ENCODE assay signal across 8 mouse cellular contexts in genomic region chr3:89101459-89101811, GRCm38 (mm10). TPM values are rescaled to one million over a fixed set of nuclear protein-coding genes. Genes with fewer than 3 reads are reported as not detected.
DNase-seq lines count a peak whose midpoint lies in the region; ATAC-seq and TF ChIP-seq lines count a peak whose summit lies in the region.

No protein-coding gene starts in this region.

- peaks cover 17% of the 10 kb centered on the region for H3K4me1 ChIP-seq in heart, embryonic 12.5 days (replicated peaks)
- H3K4me1 ChIP-seq in embryonic facial prominence, embryonic 15.5 days = peaks cover 31% of the 10 kb centered on the region
- peaks cover 16% of the 10 kb centered on the region for H3K4me1 ChIP-seq in limb, embryonic 11.5 days (ENCODE audit: control insufficient read depth, insufficient read depth, low read length)
- peaks cover 31% of the 10 kb centered on the region for H3K4me1 ChIP-seq in neural tube, embryonic 13.5 days (replicated peaks)

- H3ac ChIP-seq in C2C12 (ENCODE audit: control insufficient read depth, insufficient read length, low read depth) = peak overlapping the region; percentile 64

- H3K27me3 ChIP-seq in heart, embryonic 12.5 days (replicated peaks) = no peaks in the 10 kb centered on the region
- no peaks in the 10 kb centered on the region for H3K27me3 ChIP-seq in C2C12 (ENCODE audit: control insufficient read depth, insufficient read depth, insufficient read length)
- no peaks in the 10 kb centered on the region for H3K27me3 ChIP-seq in embryonic facial prominence, embryonic 15.5 days
- no peaks in the 10 kb centered on the region for H3K27me3 ChIP-seq in limb, embryonic 11.5 days (ENCODE audit: control insufficient read depth, insufficient read depth, low read length)
- H3K27me3 ChIP-seq in neural tube, embryonic 13.5 days = no peaks in the 10 kb centered on the region

- peak overlapping the region; percentile 81 for H3K4me3 ChIP-seq in heart, embryonic 12.5 days
- peak overlapping the region; percentile 74 for H3K4me3 ChIP-seq in C2C12 (ENCODE audit: insufficient read depth, poor library complexity, severe bottlenecking)
- H3K4me3 ChIP-seq in embryonic facial prominence, embryonic 15.5 days (replicated peaks) = peak overlapping the region; percentile 74
- peak overlapping the region; percentile 85 for H3K4me3 ChIP-seq in limb, embryonic 11.5 days (ENCODE audit: low read depth, low read length)
- H3K4me3 ChIP-seq in neural tube, embryonic 13.5 days = peak overlapping the region; percentile 69

- under 1% methylated on average over 19 of the region's 19 CpGs for WGBS in heart, embryonic 12.5 days
- under 1% methylated on average over 19 of the region's 19 CpGs for WGBS in embryonic facial prominence, embryonic 15.5 days
- under 1% methylated on average over 19 of the region's 19 CpGs for WGBS in limb, embryonic 11.5 days
- WGBS in neural tube, embryonic 13.5 days = 0% methylated on average over 19 of the region's 19 CpGs

- H3K36me3 ChIP-seq in heart, embryonic 12.5 days = peaks cover 35% of the 10 kb centered on the region
- H3K36me3 ChIP-seq in C2C12 (ENCODE audit: control insufficient read depth, insufficient read depth) = peaks cover 33% of the 10 kb centered on the region
- peaks cover 35% of the 10 kb centered on the region for H3K36me3 ChIP-seq in embryonic facial prominence, embryonic 15.5 days
- peaks cover 10% of the 10 kb centered on the region; the same call in 1 of the 2 replicates for H3K36me3 ChIP-seq in limb, embryonic 11.5 days (ENCODE audit: control insufficient read depth, insufficient read depth, low read length)
- H3K36me3 ChIP-seq in neural tube, embryonic 13.5 days = peaks cover 38% of the 10 kb centered on the region

- no peak for TF ChIP-seq CTCF in C2C12 (IDR thresholded peaks at IDR 0.05; ENCODE audit: control insufficient read depth, insufficient read depth, insufficient read length)

- peak overlapping the region; percentile 83 for H3K4me2 ChIP-seq in heart, embryonic 12.5 days
- H3K4me2 ChIP-seq in embryonic facial prominence, embryonic 15.5 days (replicated peaks) = peak overlapping the region; percentile 85
- H3K4me2 ChIP-seq in limb, embryonic 11.5 days (ENCODE audit: low read depth, severe bottlenecking) = peak overlapping the region; percentile 90
- H3K4me2 ChIP-seq in neural tube, embryonic 13.5 days = peak overlapping the region; percentile 91

- intact Hi-C loops in heart, postnatal 36 days (cut with DNase I) = no loop called here

- peak overlapping the region; percentile 74 for H3K9ac ChIP-seq in heart, embryonic 12.5 days
- H3K9ac ChIP-seq in embryonic facial prominence, embryonic 15.5 days = peak overlapping the region; percentile 44
- peak overlapping the region; percentile 76 for H3K9ac ChIP-seq in limb, embryonic 11.5 days (ENCODE audit: low read length)
- peak overlapping the region; percentile 77 for H3K9ac ChIP-seq in neural tube, embryonic 13.5 days

- peaks cover 30% of the 10 kb centered on the region for H3K79me2 ChIP-seq in C2C12 (ENCODE audit: control insufficient read depth, insufficient read depth)

- H3K9me3 ChIP-seq in heart, embryonic 12.5 days (replicated peaks) = no peaks in the 10 kb centered on the region
- H3K9me3 ChIP-seq in embryonic facial prominence, embryonic 15.5 days (replicated peaks) = no peaks in the 10 kb centered on the region
- H3K9me3 ChIP-seq in limb, embryonic 11.5 days (ENCODE audit: control insufficient read depth, low read length) = no peaks in the 10 kb centered on the region
- no peaks in the 10 kb centered on the region for H3K9me3 ChIP-seq in neural tube, embryonic 13.5 days

- H3K79me3 ChIP-seq in C2C12 (ENCODE audit: low read depth) = peaks cover 21% of the 10 kb centered on the region

- ATAC-seq in heart, embryonic 12.5 days (ENCODE audit: insufficient number of reproducible peaks, low FRiP score) = peak; percentile 26; the same call in 1 of the 2 replicates
- peak; percentile 1; the same call in 1 of the 2 replicates for ATAC-seq in embryonic facial prominence, embryonic 15.5 days (ENCODE audit: insufficient number of reproducible peaks, low FRiP score, low TSS enrichment, low read depth)
- peak; percentile 42; the same call in 1 of the 2 replicates for ATAC-seq in limb, embryonic 11.5 days (ENCODE audit: insufficient number of reproducible peaks, low FRiP score, low TSS enrichment, low read depth)
- ATAC-seq in neural tube, embryonic 13.5 days (ENCODE audit: low read depth) = peak; percentile 51

- H3K27ac ChIP-seq in heart, embryonic 12.5 days (ENCODE audit: poor library complexity, severe bottlenecking) = peak overlapping the region; percentile 38; the same call in 1 of the 2 replicates
- H3K27ac ChIP-seq in embryonic facial prominence, embryonic 15.5 days (replicated peaks) = peak overlapping the region; percentile 68
- H3K27ac ChIP-seq in limb, embryonic 11.5 days (replicated peaks; ENCODE audit: low read depth, low read length) = peak overlapping the region; percentile 68
- peak overlapping the region; percentile 81 for H3K27ac ChIP-seq in neural tube, embryonic 13.5 days (replicated peaks)

- no peak for DNase-seq in heart, postnatal 36 days
- no peak for DNase-seq in limb, embryonic 11.5 days (ENCODE audit: low spot score)
- DNase-seq in urinary bladder, adult 18-20 months (ENCODE audit: low spot score in 2 of 2) = no peak
- no peak for DNase-seq in adrenal gland, adult (ENCODE audit: inconsistent age in 2 of 2, low spot score in 1 of 2)

TF ChIP-seq in C2C12, 6 proteins besides CTCF, POLR2A, EP300 and RAD21:
- TF ChIP-seq USF1 (IDR thresholded peaks at IDR 0.05; ENCODE audit: low read depth) = no peak
- TF ChIP-seq CEBPB (IDR thresholded peaks at IDR 0.05; ENCODE audit: low read depth) = no peak
- no peak for TF ChIP-seq MYOG (IDR thresholded peaks at IDR 0.05; ENCODE audit: control insufficient read depth, extremely low read depth, insufficient read length)
- TF ChIP-seq MYOD1 (IDR thresholded peaks at IDR 0.05; ENCODE audit: control insufficient read depth, insufficient read length, low read depth) = no peak
- TF ChIP-seq FOSL1 (IDR thresholded peaks at IDR 0.05; ENCODE audit: insufficient read depth, low read length, poor library complexity, severe bottlenecking) = no peak
- no peak for TF ChIP-seq MAX (IDR thresholded peaks at IDR 0.05)

RNA-seq across cellular contexts. Expression of gene Fdps, which starts 0.3 kb away (rescaled TPM):
- 130 and 136 TPM in 2 replicates for polyA plus RNA-seq in heart, embryonic 12.5 days (2016; fragmentation: Nextera tagmentation; extraction: Ambion mirVana)
- 10 to 100 TPM; 20.0 to 20.7 TPM for total RNA-seq in heart, postnatal 36 days (2021)
- polyA plus RNA-seq in C2C12 (2012; fragmentation: generic; extraction: Trizol) = 384 TPM
- polyA plus RNA-seq in embryonic facial prominence, embryonic 15.5 days (2015; fragmentation: Nextera tagmentation; extraction: Ambion mirVana) = 239 and 242 TPM in 2 replicates
- 315 and 326 TPM in 2 replicates for polyA plus RNA-seq in limb, embryonic 11.5 days (2014; fragmentation: Nextera tagmentation; extraction: Ambion mirVana)
- polyA plus RNA-seq in neural tube, embryonic 13.5 days (2015; fragmentation: Nextera tagmentation; extraction: Ambion mirVana) = 329 and 357 TPM in 2 replicates

RNA-seq across cellular contexts. Expression of gene Gm43738, which starts 0.5 kb away (rescaled TPM):
- not detected in 2 replicates for polyA plus RNA-seq in heart, embryonic 12.5 days (2016; fragmentation: Nextera tagmentation; extraction: Ambion mirVana)
- not detected for total RNA-seq in heart, postnatal 36 days (2021)
- polyA plus RNA-seq in C2C12 (2012; fragmentation: generic; extraction: Trizol) = 0.02 TPM
- not detected in 2 replicates for polyA plus RNA-seq in embryonic facial prominence, embryonic 15.5 days (2015; fragmentation: Nextera tagmentation; extraction: Ambion mirVana)
- not detected in 2 replicates for polyA plus RNA-seq in limb, embryonic 11.5 days (2014; fragmentation: Nextera tagmentation; extraction: Ambion mirVana)
- 0.15 TPM in 1 of 2 replicates, not detected in the other for polyA plus RNA-seq in neural tube, embryonic 13.5 days (2015; fragmentation: Nextera tagmentation; extraction: Ambion mirVana)

RNA-seq across cellular contexts. Expression of gene Rusc1, which starts 8.3 kb away (rescaled TPM):
- 10.1 and 10.5 TPM in 2 replicates for polyA plus RNA-seq in heart, embryonic 12.5 days (2016; fragmentation: Nextera tagmentation; extraction: Ambion mirVana)
- 10 to 100 TPM; 24.4 to 25.1 TPM for total RNA-seq in heart, postnatal 36 days (2021)
- polyA plus RNA-seq in C2C12 (2012; fragmentation: generic; extraction: Trizol) = 25.0 TPM
- 25.7 and 28.0 TPM in 2 replicates for polyA plus RNA-seq in embryonic facial prominence, embryonic 15.5 days (2015; fragmentation: Nextera tagmentation; extraction: Ambion mirVana)
- polyA plus RNA-seq in limb, embryonic 11.5 days (2014; fragmentation: Nextera tagmentation; extraction: Ambion mirVana) = 13.8 TPM in 2 replicates
- polyA plus RNA-seq in neural tube, embryonic 13.5 days (2015; fragmentation: Nextera tagmentation; extraction: Ambion mirVana) = 83.4 and 91.9 TPM in 2 replicates

RNA-seq across cellular contexts. Expression of gene Pklr, which starts 34.5 kb away (rescaled TPM):
- polyA plus RNA-seq in heart, embryonic 12.5 days (2016; fragmentation: Nextera tagmentation; extraction: Ambion mirVana) = 1.7 and 2.8 TPM in 2 replicates
- total RNA-seq in heart, postnatal 36 days (2021) = not detected
- not detected for polyA plus RNA-seq in C2C12 (2012; fragmentation: generic; extraction: Trizol)
- 0.15 TPM in 1 of 2 replicates, not detected in the other for polyA plus RNA-seq in embryonic facial prominence, embryonic 15.5 days (2015; fragmentation: Nextera tagmentation; extraction: Ambion mirVana)
- polyA plus RNA-seq in limb, embryonic 11.5 days (2014; fragmentation: Nextera tagmentation; extraction: Ambion mirVana) = 1.2 and 1.6 TPM in 2 replicates
- 0.14 and 0.46 TPM in 2 replicates for polyA plus RNA-seq in neural tube, embryonic 13.5 days (2015; fragmentation: Nextera tagmentation; extraction: Ambion mirVana)

RNA-seq across cellular contexts. Expression of gene Hcn3, which starts 58.6 kb away (rescaled TPM):
- 0.45 and 0.65 TPM in 2 replicates for polyA plus RNA-seq in heart, embryonic 12.5 days (2016; fragmentation: Nextera tagmentation; extraction: Ambion mirVana)
- total RNA-seq in heart, postnatal 36 days (2021) = under 1 TPM; 0.17 to 0.38 TPM
- polyA plus RNA-seq in C2C12 (2012; fragmentation: generic; extraction: Trizol) = 0.15 TPM
- 3.0 and 3.2 TPM in 2 replicates for polyA plus RNA-seq in embryonic facial prominence, embryonic 15.5 days (2015; fragmentation: Nextera tagmentation; extraction: Ambion mirVana)
- 1.0 and 1.1 TPM in 2 replicates for polyA plus RNA-seq in limb, embryonic 11.5 days (2014; fragmentation: Nextera tagmentation; extraction: Ambion mirVana)
- polyA plus RNA-seq in neural tube, embryonic 13.5 days (2015; fragmentation: Nextera tagmentation; extraction: Ambion mirVana) = 34.6 and 35.6 TPM in 2 replicates

Comparison
In these comparisons a context has a peak if more than half of its experiments do, and no peak if none do; other contexts are left out.
1. ATAC-seq: peak in every context shown above with its lines; median percentile 51 in neural tube, embryonic 13.5 days; 42 in limb, embryonic 11.5 days; 26 in heart, embryonic 12.5 days; 1 in embryonic facial prominence, embryonic 15.5 days.